Mouse (Mus musculus): ENCODE data around the gene Psd. TPM values are rescaled to one million over a fixed set of nuclear protein-coding genes. Genes with fewer than 3 reads are reported as not detected.

Psd gene
- polyA plus RNA-seq, 1 experiment = 38.8 TPM

GRCm38 (mm10) chr19:46308706-46309435, 18.1 kb downstream of the Psd start:
- no peak for DNase-seq (ENCODE audit: low read depth, low spot score)
- 6% methylated on average over 47 of the region's 47 CpGs for WGBS

- WGBS = 91% methylated on average over 16 of the region's 16 CpGs
- no peak for DNase-seq (ENCODE audit: low read depth, low spot score)
These were observed 18.7 kb downstream of the Psd start for GRCm38 (mm10) chr19:46308303-46308702.

- 93% methylated on average over 16 of the region's 16 CpGs for WGBS
- DNase-seq (ENCODE audit: low read depth, low spot score) = no peak
These were observed 19.2 kb downstream of the Psd start for GRCm38 (mm10) chr19:46307781-46308180.

- 92% methylated on average over 9 of the region's 9 CpGs for WGBS
- no peak for DNase-seq (ENCODE audit: low read depth, low spot score)
These were observed 20.1 kb downstream of the Psd start for GRCm38 (mm10) chr19:46306751-46307289.

DNA sequence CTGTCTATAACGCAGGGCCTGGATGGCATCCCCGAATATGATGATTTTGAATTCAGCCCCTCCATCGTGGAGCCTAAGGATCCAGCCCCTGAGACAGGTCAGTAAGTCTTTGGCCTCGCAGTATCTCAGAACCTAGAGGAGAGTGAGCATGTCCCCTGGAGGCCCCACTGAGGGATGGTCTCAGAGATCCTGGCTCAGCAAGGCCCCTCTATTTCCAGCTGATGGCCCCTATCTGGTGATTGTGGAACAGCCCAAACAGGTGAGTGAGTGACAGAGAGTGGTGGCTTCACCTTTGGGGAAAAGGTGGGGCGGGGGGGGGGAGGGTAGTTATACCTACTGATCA, 20.7 kb downstream of the Psd start:
- WGBS = 68% methylated on average over 5 of the region's 5 CpGs
- DNase-seq (ENCODE audit: low read depth, low spot score) = no peak

DNA sequence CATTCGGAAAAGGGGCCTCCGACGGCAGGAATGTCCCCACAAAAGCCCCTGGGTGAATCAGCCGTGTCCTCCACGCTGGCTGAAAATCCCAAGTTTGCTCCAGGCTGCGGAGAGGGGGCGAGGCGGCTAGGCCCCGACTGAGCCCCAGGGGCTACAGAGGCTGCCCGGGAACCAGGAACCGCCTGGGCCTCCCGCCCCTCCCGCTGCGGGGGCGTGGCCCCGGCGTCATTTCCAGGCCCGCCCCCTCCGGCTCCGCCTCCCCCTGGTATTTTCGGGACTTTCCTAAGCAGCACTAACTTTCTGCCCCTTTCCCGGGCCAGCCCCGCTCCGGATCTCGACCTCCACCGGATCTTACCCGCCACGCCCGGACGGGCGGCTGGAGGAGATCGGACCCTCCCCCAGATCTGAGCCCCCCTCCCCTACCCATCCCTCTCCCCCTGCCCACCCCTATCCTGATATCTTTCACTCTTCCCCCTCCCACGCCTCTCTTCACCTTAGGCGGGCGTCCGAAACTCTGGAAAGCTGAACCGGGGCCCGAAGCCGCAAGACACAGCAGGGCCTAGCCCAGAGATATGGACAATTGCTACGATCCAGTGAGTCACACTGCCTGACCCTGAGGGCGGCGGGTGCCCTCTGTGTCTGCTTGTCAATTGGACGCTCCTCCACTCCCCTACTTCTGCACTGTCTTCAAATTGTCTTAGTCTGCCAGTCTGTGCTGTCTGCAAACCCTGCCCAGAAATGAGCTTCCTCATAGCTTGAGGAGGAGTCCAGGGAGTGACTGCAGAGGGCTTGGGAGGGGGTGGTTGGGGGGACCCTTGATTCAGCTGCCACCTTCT, 21.3 kb downstream of the Psd start:
- under 1% methylated on average over 41 of the region's 43 CpGs for WGBS
- DNase-seq (ENCODE audit: low read depth, low spot score) = peak; percentile 63

GRCm38 (mm10) chr19:46304908-46305333, 22.0 kb downstream of the Psd start:
- WGBS = under 1% methylated on average over 34 of the region's 34 CpGs
- no peak for DNase-seq (ENCODE audit: low read depth, low spot score)

- WGBS = under 1% methylated on average over 39 of the region's 39 CpGs
- DNase-seq (ENCODE audit: low read depth, low spot score) = peak; percentile 88
These were observed 22.6 kb downstream of the Psd start, which contains the start of gene Nfkb2 for GRCm38 (mm10) chr19:46304216-46304841. Nfkb2 (plus strand) TSS chr19:46304320.

- WGBS = 22% methylated on average over 18 of the region's 18 CpGs
- DNase-seq (ENCODE audit: low read depth, low spot score) = peak; percentile 80
These were observed 23.4 kb downstream of the Psd start for GRCm38 (mm10) chr19:46303251-46304215.

GRCm38 (mm10) chr19:46302551-46302950, 24.4 kb downstream of the Psd start:
- no peak for DNase-seq (ENCODE audit: low read depth, low spot score)
- 94% methylated on average over 4 of the region's 4 CpGs for WGBS

GRCm38 (mm10) chr19:46300294-46301045, 26.5 kb downstream of the Psd start:
- DNase-seq (ENCODE audit: low read depth, low spot score) = no peak
- WGBS = 52% methylated on average over 8 of the region's 8 CpGs

- WGBS = 24% methylated on average over 4 of the region's 4 CpGs
- DNase-seq (ENCODE audit: low read depth, low spot score) = peak; percentile 59
These were observed 30.0 kb downstream of the Psd start for GRCm38 (mm10) chr19:46296938-46297337.

- 57% methylated on average over 12 of the region's 12 CpGs for WGBS
- no peak for DNase-seq (ENCODE audit: low read depth, low spot score)
These were observed 36.3 kb downstream of the Psd start for GRCm38 (mm10) chr19:46290535-46291105.

GRCm38 (mm10) chr19:46287566-46287965, 39.4 kb downstream of the Psd start:
- WGBS = 89% methylated on average over 3 of the region's 3 CpGs
- DNase-seq (ENCODE audit: low read depth, low spot score) = no peak

- DNase-seq (ENCODE audit: low read depth, low spot score) = no peak
- WGBS = 88% methylated on average over 3 of the region's 3 CpGs
These were observed 40.0 kb downstream of the Psd start for GRCm38 (mm10) chr19:46286926-46287325.

GRCm38 (mm10) chr19:46286047-46286446, 40.9 kb downstream of the Psd start:
- DNase-seq (ENCODE audit: low read depth, low spot score) = no peak
- WGBS = 77% methylated on average over 6 of the region's 6 CpGs

- WGBS = 94% methylated on average over 7 of the region's 7 CpGs
- no peak for DNase-seq (ENCODE audit: low read depth, low spot score)
These were observed 41.3 kb downstream of the Psd start for GRCm38 (mm10) chr19:46285631-46286030.

GRCm38 (mm10) chr19:46284686-46285085, 42.3 kb downstream of the Psd start:
- DNase-seq (ENCODE audit: low read depth, low spot score) = no peak
- 87% methylated on average over 4 of the region's 4 CpGs for WGBS

All from large intestine, adult 2 months (tissue).